Mouse (Mus musculus): Measurements from ENCODE around the gene Riok2.
A peak's percentile ranks its signal among the peaks of the same experiment; 100 is the strongest.
"Not testable (repeated sequence)": the region's sequence is repeated elsewhere in the genome, so short reads cannot be mapped to it uniquely, and the experiment has no call there.

Gene Riok2

GRCm38 (mm10) chr17:17373918-17374910 lies at the start of gene Riok2:
Riok2 (plus strand) TSS chr17:17374309.
- peak; percentile 99 for DNase-seq (ENCODE audit: low spot score)

GRCm38 (mm10) chr17:17326022-17326421 lies 48.1 kb upstream of the Riok2 start:
- DNase-seq (ENCODE audit: low spot score) = not testable (repeated sequence)

- no peak for DNase-seq (ENCODE audit: low spot score)
Observed at GRCm38 (mm10) chr17:17326636-17327035, 47.5 kb upstream of the Riok2 start.

GRCm38 (mm10) chr17:17345374-17346183 lies 28.5 kb upstream of the Riok2 start:
- DNase-seq (ENCODE audit: low spot score) = not testable (repeated sequence)

GRCm38 (mm10) chr17:17346281-17346680 lies 27.8 kb upstream of the Riok2 start:
- DNase-seq (ENCODE audit: low spot score) = not testable (repeated sequence)

- DNase-seq (ENCODE audit: low spot score) = peak; percentile 12
Observed at GRCm38 (mm10) chr17:17373550-17373917, 575 bp upstream of the Riok2 start.

GRCm38 (mm10) chr17:17375581-17375980 lies 1.5 kb downstream of the Riok2 start:
- no peak for DNase-seq (ENCODE audit: low spot score)

- no peak for DNase-seq (ENCODE audit: low spot score)
Observed at GRCm38 (mm10) chr17:17383703-17384102, 9.6 kb downstream of the Riok2 start.

- no peak for DNase-seq (ENCODE audit: low spot score)
Observed at GRCm38 (mm10) chr17:17384502-17384901, 10.4 kb downstream of the Riok2 start.

- no peak for DNase-seq (ENCODE audit: low spot score)
Observed at GRCm38 (mm10) chr17:17386117-17386516, 12.0 kb downstream of the Riok2 start.

GRCm38 (mm10) chr17:17391823-17392222 lies 17.7 kb downstream of the Riok2 start:
- DNase-seq (ENCODE audit: low spot score) = no peak

GRCm38 (mm10) chr17:17392863-17393262 lies 18.8 kb downstream of the Riok2 start:
- peak; percentile 37 for DNase-seq (ENCODE audit: low spot score)

GRCm38 (mm10) chr17:17393300-17393699 lies 19.2 kb downstream of the Riok2 start:
- DNase-seq (ENCODE audit: low spot score) = no peak

- DNase-seq (ENCODE audit: low spot score) = peak; percentile 86
Observed at GRCm38 (mm10) chr17:17394336-17394735, 20.2 kb downstream of the Riok2 start.

GRCm38 (mm10) chr17:17396869-17397268 lies 22.8 kb downstream of the Riok2 start:
- DNase-seq (ENCODE audit: low spot score) = no peak

- DNase-seq (ENCODE audit: low spot score) = no peak
Observed at GRCm38 (mm10) chr17:17398664-17399063, 24.6 kb downstream of the Riok2 start.

- DNase-seq (ENCODE audit: low spot score) = peak; percentile 66
Observed at GRCm38 (mm10) chr17:17402222-17403004, 28.3 kb downstream of the Riok2 start, which contains the start of gene Lix1. Lix1 (plus strand) TSS chr17:17402672.

- no peak for DNase-seq (ENCODE audit: low spot score)
Observed at GRCm38 (mm10) chr17:17403038-17403437, 28.9 kb downstream of the Riok2 start.

GRCm38 (mm10) chr17:17403578-17404112 lies 29.5 kb downstream of the Riok2 start:
- no peak for DNase-seq (ENCODE audit: low spot score)

GRCm38 (mm10) chr17:17404811-17405544 lies 30.9 kb downstream of the Riok2 start:
- no peak for DNase-seq (ENCODE audit: low spot score)

GRCm38 (mm10) chr17:17405606-17406005 lies 31.5 kb downstream of the Riok2 start:
- DNase-seq (ENCODE audit: low spot score) = no peak
